In genomic region chr8:46216838-46217237, GRCm38 (mm10) we compare ENCODE assay signal across 8 mouse cellular contexts. TPM values are rescaled to one million over a fixed set of nuclear protein-coding genes. Genes with fewer than 3 reads are reported as not detected.
A peak's percentile ranks its signal among the peaks of the same experiment; 100 is the strongest.
DNase-seq lines count a peak whose midpoint lies in the region; ATAC-seq lines count a peak whose summit lies in the region.

No protein-coding gene starts in this region.

- H3K9ac ChIP-seq in hindbrain, embryonic 11.5 days (ENCODE audit: low read depth, low read length), result peak overlapping the region; percentile 63
- peak overlapping the region; percentile 73 for H3K9ac ChIP-seq in lung, embryonic 16.5 days (ENCODE audit: low read length)

- H3K27ac ChIP-seq in hindbrain, embryonic 11.5 days (ENCODE audit: low read depth, low read length), result peak overlapping the region; percentile 65
- no peak overlapping the region for H3K27ac ChIP-seq in lung, embryonic 16.5 days (ENCODE audit: low read length)

- peak overlapping the region; percentile 25 for H3K4me3 ChIP-seq in hindbrain, embryonic 11.5 days (ENCODE audit: low read depth, low read length)
- H3K4me3 ChIP-seq in lung, embryonic 16.5 days (ENCODE audit: low read length), result peak overlapping the region; percentile 52

- peaks cover 3% of the 10 kb centered on the region; the same call in 1 of the 2 replicates for H3K27me3 ChIP-seq in hindbrain, embryonic 11.5 days (ENCODE audit: control insufficient read depth, insufficient read depth, low read length)
- H3K27me3 ChIP-seq in lung, embryonic 16.5 days (ENCODE audit: control insufficient read depth, insufficient read depth, low read depth, low read length), result no peaks in the 10 kb centered on the region

- ATAC-seq in hindbrain, embryonic 11.5 days (ENCODE audit: low FRiP score), result peak; percentile 83
- peak; percentile 78 for ATAC-seq in lung, embryonic 16.5 days (ENCODE audit: low read depth)

- WGBS in hindbrain, embryonic 11.5 days, result 4% methylated on average over 14 of the region's 14 CpGs
- WGBS in lung, embryonic 16.5 days, result 3% methylated on average over 14 of the region's 14 CpGs

- DNase-seq in adrenal gland, adult 2 months, result peak; percentile 70
- DNase-seq in cerebellum, postnatal 10 days, result peak; percentile 86
- DNase-seq in frontal cortex, postnatal 36 days (ENCODE audit: low spot score in 2 of 2), result peak; percentile 43 to 62
- DNase-seq in hindbrain, embryonic 11.5 days (ENCODE audit: low spot score), result peak; percentile 61
- DNase-seq in layer of hippocampus, postnatal 14 days (ENCODE audit: low spot score in 2 of 2), result peak; percentile 42 to 59
- peak; percentile 58 for DNase-seq in right cerebral cortex, adult 18-20 months
- no peak for DNase-seq in thymus, adult 18-20 months

- no peaks in the 10 kb centered on the region for H3K9me3 ChIP-seq in hindbrain, embryonic 11.5 days (ENCODE audit: control insufficient read depth, low read length)
- no peaks in the 10 kb centered on the region for H3K9me3 ChIP-seq in lung, embryonic 16.5 days (ENCODE audit: control insufficient read depth, low read length)

- H3K4me1 ChIP-seq in hindbrain, embryonic 11.5 days (replicated peaks; ENCODE audit: control insufficient read depth, insufficient read depth, low read length), result peaks cover 1% of the 10 kb centered on the region; the same call in 1 of the 2 replicates
- peaks cover under 1% of the 10 kb centered on the region; the same call in 1 of the 2 replicates for H3K4me1 ChIP-seq in lung, embryonic 16.5 days (replicated peaks; ENCODE audit: control insufficient read depth, insufficient read depth, low read length)

- H3K4me2 ChIP-seq in hindbrain, embryonic 11.5 days (replicated peaks; ENCODE audit: low read depth, low read length), result peak overlapping the region; percentile 49
- H3K4me2 ChIP-seq in lung, embryonic 16.5 days (ENCODE audit: low read depth, low read length), result peak overlapping the region; percentile 88

- no peaks in the 10 kb centered on the region for H3K36me3 ChIP-seq in hindbrain, embryonic 11.5 days (ENCODE audit: control insufficient read depth, insufficient read depth, low read length)
- no peaks in the 10 kb centered on the region for H3K36me3 ChIP-seq in lung, embryonic 16.5 days (ENCODE audit: control insufficient read depth, insufficient read depth, low read length)

RNA-seq across cellular contexts. Expression of gene Slc25a4, which starts 5.8 kb away (rescaled TPM):
- total RNA-seq in adrenal gland, adult 2 months (2021), result 100 to 1,000 TPM; 133 to 206 TPM
- polyA plus RNA-seq in adrenal gland, adult 2 months (2012; rRNA removed), result 200 and 240 TPM in 2 replicates
- 486 and 529 TPM in 2 replicates for polyA plus RNA-seq in hindbrain, embryonic 11.5 days (2014; fragmentation: Nextera tagmentation; extraction: Ambion mirVana)
- 100 to 1,000 TPM; 684 to 686 TPM for total RNA-seq in layer of hippocampus, postnatal 14 days (2021)
- 421 and 425 TPM in 2 replicates for polyA plus RNA-seq in lung, embryonic 16.5 days (2015; fragmentation: Nextera tagmentation; extraction: Ambion mirVana)

Comparison
In these comparisons a context has a peak if more than half of its experiments do, and no peak if none do; other contexts are left out.
1. DNase-seq: peak in adrenal gland, adult 2 months (single experiment), cerebellum, postnatal 10 days (2 of 2), frontal cortex, postnatal 36 days (2 of 2), hindbrain, embryonic 11.5 days (single experiment), layer of hippocampus, postnatal 14 days (2 of 2) and right cerebral cortex, adult 18-20 months (single experiment); none in thymus, adult 18-20 months (0 of 2).